Mouse (Mus musculus) right cerebral cortex, postnatal 36 days (tissue): ENCODE data around the gene Tmem88.

Experiments
- DNase-seq, 2 experiments: peaks; one replicate each; pipeline ENCODE4 v3.0.0; 2022; ENCODE audit warnings: low spot score in 2 of 2, mixed read lengths in 1 of 2

The Tmem88 gene

DNA sequence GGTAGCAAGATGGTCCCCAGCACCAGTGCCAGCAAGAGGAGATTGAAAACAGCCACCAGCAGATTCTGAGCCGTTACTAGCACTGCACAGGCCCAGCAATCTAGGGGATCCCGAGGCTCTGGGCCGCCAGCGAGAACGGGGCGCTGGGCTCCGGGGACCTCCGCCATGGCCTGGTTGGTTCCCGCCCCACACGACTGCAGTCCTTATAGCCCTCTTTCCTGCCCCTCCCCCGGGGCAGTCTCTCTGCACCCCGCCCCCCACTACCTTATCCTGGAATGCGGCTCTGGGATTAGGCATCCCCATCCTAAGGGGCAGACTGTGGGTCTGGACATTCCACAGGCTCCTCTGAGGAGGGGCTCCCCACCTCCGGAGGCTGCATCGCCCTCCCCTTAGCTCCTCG, at the start of gene Tmem88:
TSS of gene Tmem88 (minus strand) at position 176 of the 400 bp plus-strand sequence.
- no peak for DNase-seq

DNA sequence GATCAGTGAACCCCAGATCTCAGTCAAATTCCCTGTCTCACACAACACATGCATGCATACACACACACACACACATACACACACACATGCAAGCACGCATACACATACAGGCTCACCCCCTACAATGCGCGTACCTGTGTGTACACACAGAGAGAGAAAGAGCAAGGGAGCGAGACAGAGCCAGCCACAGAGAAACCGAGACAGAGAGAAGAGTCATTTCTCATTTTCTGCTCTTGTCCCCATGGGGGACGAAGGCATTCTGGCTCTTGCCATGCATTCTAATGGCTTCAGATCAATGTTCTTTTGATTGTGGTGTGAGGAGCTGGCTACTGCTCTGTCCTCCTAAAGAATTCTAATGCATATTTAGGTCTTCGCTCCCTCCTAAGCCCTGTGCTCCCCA, 49.3 kb upstream of the Tmem88 start:
- no peak for DNase-seq

DNA sequence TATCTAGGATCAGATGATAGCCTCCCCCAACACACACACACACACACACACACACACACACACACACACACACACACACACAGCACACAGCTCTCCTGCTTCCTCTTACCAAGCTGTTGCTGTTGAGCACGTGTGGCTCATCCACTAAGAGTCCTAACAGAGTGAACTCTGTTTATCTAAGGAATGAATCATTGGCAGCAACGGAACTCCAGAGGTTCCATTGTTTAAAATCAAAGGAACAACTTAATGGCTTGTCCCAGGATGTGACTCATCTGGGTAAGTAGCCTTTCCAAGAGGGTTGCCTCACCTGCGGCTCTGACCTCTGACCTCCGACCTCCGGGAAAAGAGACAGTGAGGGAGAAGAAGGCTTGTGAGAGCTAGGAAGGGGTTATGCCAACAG, 45.3 kb upstream of the Tmem88 start:
- no peak for DNase-seq

DNA sequence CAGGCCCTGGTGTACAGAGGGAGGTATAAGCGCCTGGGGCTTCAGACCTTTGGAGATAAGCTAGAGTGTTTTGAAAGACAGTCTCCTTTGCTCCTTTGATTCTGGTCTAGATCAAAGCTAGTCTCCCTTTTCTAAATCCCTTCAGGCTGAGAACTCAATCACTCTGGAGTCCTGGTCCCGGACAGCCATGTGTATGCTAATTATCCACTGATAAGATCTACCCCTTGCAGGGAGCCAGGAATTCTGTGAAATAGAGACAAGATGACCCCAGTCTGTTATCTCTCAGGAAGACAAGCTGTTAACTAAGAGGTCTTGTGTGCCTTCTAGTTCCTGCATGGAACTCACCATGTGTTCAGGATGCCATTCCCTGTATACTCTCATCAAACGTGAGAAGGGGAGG, 39.3 kb upstream of the Tmem88 start:
- no peak for DNase-seq

DNA sequence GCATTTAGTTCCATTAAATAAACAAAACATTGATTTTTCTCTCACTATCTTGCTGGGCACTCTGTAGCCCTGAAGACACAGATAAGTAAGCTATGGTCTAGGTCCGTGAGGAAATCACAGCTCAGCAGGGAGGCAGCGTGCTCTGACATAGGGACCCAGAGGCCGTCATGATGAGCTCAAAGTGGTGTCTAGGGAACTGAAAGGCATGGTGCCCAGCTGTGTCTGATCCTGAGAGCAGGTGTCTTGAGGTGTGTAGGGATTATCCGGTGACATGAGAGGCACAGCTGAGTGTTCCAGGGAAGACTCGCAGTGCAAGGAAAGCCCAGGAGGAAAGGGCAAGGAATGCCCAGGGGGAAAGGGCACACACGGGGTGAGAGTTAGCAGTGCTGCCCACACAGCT, 35.2 kb upstream of the Tmem88 start:
- no peak for DNase-seq

DNA sequence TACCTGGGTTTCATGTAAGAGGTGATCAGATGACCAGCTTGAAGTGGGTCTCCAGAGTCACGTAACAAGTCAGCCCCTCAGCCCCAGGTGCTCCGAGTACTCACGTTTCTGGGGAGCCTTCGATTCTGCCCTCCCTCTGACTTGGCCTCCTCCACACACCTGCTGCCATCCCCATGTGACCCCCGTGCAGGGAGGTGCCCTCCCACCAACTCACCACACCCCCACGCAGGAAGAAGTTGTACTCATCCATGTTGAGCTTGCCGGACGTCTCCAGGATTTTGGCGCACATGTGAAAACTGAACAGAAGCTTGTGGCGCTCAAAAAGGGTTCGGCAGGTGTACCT, 34.6 kb upstream of the Tmem88 start:
- no peak for DNase-seq

DNA sequence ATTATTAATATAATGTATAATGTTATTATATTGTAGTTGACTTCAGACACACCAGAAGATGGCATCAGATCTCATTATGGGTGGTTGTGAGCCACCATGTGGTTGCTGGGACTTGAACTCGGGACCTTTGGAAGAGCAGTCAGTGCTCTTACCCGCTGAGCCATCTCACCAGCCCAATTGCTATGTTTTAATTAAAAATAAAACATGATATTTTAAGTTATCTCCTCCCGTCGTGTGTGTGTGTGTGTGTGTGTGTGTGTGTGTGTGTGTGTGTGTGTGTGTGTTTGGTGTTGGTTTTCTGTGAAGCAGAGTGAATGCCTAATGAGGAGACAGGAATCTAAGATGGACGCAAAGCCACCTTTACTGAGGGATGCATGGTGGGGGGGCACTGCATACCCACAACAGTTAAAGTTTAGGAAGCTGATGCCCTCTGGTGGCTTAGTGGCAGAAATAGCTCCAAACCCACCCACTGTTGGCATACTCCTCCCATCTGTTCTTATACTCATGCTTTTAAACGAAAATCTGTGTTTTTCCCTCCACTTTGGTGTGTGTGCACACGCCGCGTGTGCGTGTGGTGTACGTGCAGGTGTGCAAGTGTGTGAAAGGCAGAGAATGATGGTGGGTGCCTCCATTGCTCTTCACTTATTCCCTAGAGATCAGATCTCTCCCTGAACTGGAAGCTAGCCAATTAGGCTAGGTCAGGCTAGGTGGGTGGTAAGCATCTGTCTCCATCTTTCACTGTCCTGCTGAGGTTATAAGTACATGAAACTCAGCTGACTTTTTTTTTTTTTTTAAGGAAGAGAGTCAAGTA, 34.0 kb upstream of the Tmem88 start:
- DNase-seq = peak; percentile 59 to 60

DNA sequence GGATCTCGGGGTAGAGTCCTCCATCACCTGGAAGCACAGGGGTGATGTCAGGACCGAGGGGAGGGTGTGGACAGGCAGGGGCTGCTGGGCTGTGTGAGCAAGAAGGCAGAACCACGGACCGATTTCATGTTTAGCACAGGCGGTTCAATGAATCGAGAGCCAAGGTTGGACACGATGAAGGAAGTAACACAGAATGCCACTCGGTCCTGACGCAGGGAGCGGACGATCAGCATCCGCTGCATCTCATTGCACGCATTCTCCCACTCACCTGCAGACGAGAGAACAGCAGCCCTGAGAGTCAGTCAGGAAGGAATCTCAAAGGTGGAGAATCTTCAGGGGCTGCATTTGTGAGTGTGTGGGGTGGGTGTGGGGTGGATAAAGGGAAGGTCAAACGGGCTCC, 32.6 kb upstream of the Tmem88 start:
- DNase-seq = no peak

DNA sequence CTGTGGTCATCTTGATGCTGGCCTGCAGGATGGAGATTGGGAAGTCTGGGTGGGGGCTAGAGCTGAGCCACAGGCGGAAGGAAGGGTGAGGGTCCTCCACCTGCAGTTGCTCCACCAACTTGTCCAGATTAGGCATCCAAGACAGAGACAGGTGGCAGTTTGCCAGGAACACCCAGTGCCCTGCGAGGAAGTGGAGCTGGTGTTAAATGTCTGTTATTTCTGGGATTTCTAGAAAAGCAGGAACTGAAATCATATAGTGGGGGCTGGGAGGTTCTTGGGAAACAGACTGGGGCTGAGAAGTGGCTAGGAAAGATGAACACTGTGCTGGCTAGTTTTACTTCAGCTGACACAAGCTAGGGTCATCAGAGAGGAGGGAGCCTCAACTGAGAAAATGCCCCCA, 31.3 kb upstream of the Tmem88 start:
- no peak for DNase-seq

DNA sequence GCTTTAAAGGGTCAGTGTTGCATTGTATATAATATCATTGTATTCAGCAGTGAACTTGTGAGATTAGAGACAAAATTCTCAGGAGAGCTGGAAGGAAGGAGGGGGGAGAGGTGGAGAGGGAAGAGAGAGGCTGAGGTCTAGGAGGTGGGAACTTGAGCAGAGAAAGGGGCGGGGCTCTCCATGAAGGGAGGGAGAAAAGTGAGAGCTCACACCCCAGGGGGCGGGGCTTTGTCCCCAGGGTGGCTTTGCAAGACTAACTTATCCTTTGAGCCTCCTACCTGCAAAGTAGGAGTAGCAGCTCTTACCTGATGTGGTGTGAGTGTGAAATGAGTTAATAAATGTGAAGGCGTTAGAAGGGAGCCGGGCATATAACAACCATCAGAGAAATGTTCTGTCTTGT, 30.7 kb upstream of the Tmem88 start:
- DNase-seq = no peak

DNA sequence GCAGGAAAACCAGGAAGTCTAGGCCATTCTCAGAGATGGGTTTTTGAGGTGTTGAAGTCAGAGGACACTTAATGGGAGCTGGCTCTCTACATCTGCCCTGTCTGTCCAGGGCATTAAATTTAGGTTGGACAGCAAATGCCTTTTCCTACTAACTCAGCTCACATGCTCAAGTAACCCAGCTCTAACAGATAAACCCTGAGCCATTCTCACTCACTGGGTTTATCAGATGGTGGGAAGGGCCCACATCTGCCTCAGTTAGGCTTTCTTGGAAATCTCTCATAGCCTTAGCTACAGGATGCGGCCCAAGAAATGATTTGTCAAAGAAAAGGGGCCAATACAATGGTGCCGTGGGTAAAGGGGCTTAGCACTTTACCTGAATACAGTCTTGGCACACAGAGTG, 28.2 kb upstream of the Tmem88 start:
- no peak for DNase-seq

DNA sequence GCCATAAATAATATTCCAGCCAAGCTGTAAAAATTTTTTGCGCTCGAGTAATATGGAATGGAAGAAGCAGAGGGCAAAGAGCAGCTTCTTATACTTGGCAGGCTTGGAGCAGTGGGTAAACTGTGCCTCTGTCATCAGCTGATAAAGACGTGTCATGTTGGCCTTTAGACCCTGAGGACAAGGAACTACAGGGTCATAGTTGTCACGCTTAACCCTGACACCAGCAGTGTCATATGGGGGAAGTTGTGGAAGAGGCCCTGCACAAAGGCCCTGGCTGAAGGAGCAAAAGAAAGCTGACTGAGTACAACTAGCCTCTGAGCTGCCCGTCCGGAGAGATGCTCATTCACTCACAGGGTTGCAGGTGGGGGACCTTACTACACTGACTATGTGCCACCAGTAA, 25.9 kb upstream of the Tmem88 start:
- no peak for DNase-seq

DNA sequence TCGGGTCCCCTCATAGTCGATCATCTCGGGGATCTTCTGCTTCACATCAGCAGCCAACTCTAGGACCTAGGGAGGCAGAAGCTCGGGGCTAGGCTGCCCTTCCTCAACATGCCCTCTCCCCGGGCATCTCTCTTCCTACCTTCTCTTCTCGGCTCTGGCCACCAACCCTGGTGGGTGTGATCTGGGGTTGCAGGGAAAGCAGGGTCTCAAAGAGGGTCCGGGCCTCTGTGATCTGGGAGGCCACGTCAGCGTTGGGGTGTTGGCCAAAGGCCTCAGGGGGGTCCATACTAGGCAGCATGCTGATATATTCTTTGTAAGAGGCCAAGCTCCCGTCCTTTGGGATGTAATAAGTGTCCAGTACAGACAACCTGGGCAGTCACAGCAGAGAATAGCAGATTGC, 24.8 kb upstream of the Tmem88 start:
- DNase-seq = no peak

DNA sequence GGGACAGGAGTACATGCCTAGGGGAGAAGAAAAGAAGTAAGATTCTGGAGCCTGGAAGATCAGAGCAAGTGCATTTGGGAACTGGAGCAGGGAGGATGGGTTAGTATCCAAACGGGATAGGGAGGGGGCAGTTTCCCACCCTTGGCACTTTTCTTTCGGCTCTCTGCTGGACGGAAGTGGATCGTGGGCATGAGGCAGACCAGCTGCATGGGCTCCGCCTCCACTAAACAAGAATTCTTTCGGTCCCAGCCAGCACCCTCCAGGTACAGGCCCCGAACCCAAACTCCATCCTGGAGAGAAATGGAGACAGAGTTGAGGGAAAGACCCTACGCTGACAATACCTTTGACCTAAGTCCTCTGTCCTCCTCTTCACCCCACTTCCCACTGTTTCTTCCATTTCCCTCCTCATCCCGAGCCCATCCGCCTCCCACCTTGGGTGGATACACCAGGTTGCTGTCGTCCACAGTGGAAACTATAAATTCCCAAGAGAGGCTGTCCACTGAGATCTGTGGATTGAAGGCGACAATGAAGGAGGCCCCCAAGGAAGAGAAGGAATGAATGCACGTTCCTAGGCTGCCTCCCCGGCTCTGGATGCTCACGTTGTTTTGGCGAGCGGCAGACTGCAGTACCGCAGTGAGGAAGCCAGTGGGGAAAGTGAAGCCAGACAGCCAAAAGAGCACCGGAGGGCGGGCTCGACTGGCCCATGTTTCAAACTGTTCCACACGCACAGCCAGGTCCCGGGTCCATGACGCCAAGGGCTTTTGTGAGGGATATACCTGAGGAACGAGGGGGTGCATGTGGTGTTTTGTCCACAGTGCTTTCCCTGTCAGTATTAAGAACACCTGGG, 23.3 kb upstream of the Tmem88 start:
- no peak for DNase-seq

DNA sequence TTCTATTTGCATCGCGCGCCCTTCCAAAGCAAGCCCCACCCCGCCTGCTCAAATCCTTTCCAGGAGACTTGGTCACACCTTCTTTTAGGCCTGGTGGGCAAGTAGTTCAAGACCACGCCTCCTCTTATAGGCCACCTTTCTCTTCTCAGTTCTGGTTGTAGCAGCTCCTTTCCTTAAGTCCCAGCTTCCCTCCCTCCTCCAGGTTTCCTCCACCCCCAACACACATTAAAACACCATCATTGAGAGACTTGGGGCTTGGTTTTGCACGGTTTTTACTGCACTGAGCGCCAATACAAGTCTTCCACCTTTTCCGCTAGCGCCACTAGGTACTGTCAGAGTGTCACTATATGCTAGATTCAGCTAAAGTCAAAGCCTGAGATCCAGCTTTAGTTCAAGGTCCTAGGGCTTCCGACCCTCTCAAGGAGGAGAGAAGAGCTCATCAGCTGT, 22.5 kb upstream of the Tmem88 start:
- no peak for DNase-seq

DNA sequence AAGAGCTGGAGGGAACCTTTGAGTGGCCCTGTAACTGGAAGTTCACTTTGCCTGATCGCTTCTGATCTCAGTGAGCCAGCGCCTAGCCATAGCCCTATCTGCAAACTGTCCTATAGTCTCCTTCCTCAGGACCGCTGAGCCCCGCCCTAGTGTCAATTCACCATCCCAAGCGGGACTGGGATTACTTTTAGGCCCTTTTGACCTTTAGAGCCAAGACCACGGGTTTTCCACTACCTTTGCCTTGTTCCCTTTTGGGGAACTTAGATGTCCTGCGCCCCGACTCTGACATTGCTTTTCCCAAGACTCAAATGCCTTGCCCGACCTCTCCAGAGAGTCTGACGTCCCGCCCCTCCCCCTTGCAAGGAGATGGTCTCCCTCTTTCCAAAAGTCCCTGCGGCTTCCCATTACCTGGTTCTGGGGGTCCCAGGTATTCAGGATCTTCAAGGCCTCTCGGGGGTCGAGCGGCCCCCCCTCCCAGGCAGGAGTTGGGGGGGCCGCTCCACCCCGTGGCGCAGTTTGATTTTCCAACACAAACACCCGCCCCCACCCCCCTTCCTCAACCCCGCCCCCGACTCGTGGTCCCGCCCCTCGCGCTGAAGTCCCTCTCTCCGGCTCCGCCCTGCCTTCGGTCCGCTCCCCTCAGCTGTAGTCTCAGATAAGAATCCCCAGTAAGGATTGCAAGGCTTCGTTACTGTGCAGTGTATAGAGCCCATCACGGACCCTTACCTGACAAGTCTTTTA, 21.9 kb upstream of the Tmem88 start:
- no peak for DNase-seq

DNA sequence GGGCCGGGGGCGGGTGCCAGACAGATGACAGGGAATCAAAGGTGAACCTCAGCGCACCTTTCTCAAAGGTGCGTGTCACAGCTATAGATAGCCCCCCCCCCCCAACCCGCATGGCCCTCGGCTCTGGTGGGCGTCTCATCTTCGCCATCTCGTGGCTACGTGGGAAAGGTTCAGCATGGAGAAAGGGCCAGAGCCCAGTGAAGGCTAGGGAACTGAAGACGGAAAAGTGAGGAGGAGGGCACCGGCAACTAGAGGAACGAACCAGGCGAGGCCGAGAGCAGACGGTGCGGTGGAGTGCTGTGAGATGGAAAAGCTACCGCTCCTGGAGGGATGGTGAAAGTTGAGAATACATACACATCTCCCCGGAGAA, 21.4 kb upstream of the Tmem88 start:
- DNase-seq = no peak

DNA sequence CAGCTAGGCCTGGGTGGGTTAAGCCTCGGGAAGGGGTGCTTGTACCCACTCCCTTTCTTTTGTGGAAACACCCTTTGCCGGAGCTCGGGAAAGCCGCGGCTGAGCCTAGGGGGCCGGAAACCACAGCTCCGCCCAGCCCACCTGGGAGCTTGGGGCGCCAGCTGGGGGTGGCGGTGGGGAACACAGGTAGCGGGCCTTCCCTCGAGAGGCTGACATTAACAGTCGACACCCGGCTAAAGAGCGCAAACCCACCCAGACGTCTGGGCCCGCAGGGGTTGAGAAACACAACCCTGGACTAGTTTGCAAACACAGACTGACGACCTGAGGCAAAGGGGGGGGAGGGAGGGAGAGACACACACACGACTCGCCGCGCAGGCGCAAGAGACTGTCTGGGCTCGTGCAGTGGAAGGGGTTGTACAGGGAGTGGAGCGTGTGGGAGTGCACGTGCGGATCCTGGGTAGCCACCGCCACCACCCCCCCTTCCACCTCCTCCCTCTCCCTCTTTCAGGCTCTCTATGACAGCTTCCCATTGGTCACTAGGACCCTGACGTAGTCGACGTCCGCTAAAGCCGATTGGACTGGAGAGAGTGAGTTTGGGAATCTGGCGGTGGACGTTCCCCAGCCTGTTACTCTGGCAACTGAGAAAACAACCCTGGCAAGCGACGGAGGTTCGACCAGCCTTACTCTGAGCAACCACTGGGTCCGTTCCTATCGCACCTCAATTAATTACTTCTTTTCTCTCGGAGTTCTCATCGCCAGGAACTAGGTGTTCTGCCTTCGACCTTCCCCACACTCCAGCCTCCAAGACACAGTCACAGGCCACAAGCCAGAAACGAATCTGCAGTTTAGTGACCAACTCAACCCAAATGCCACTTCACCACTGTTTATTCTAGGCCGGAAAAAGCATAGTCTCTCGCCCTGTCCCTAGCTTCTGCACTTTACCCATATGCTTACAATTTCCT, 20.7 kb upstream of the Tmem88 start:
- peak; percentile 91 to 95 for DNase-seq

DNA sequence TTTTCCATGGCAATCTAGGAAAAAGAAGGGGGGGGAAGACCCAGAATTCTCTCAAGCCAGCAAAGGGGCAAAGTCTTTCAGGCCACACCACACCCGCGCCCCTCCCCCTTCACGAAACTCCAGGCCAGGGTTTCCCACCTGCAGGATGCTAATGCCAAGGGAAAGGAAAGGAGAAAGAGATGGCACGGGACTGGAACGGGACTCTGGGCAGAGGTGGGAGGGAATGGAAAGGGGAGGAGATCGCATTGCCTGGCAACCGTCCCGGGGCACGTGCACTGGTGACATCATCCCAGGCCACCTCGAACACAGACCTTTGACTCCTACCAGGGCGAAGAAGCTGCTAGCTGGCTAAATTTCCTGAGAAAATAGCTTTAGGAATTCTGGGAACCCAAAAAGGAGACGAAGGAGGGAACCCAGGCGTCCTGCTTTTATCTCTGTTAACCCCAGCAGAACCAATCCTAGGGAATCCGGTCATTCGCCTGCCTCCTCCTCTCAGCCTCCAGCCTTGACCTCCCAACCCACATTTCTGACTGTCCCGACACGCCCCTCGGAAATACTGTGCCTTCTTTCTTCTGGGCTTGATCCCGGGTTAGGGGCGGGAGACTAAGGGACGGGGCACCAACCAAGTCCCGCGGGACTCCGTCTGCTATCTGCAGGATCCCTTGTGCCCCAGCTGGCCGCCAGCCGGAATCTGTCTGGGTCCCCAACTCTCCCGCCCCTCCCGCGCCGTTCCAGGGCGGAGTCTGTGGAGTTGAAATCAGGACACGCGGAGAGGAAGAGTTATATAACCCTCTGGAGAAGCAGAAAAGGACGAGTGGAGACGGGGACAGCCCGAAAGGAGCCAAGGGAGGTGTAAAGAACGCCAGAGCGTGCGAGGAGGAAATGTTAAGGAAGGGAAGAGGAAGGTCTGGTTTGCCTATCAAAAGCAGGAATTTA, 19.7 kb upstream of the Tmem88 start:
- DNase-seq = peak; percentile 81 to 88

DNA sequence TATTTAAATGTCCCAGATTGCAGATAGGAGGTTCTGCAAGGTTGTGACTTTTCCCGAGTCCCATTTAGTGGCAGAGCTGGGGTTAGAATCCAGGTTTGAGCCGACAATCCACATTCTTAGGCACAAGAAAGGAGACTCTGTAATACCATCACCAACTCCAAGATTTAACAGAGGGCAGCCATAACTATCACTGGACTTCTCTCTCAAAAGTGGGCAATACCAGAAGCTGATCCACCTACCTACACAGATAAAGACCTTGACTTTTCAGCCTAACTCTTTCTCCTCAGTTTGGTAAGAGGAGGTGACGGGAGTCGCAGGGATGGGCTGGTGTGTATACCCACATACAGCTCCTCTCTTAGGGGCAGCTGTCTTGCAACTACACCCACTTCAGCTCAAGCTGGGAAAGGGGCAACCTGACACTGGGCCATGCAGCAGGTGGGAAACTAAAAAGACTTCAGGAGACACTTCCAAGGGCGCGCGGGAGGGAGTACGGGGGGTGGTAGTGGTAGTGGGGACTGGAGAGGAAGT, 19.0 kb upstream of the Tmem88 start:
- DNase-seq = no peak
